Mouse (Mus musculus) embryonic stem cell, embryonic (primary cell): ENCODE results near the gene Sgsm3.

ENCODE experiments used
- CTCF ChIA-PET, 4 experiments: fragments of 300-600 bp in 2 of 4; fragments of 350-600 bp in 2 of 4; sonication (Branson Sonifier 250); formaldehyde crosslinking; loops; one replicate each; lab custom pipeline; 2022; ENCODE audit warnings: inconsistent platforms in 2 of 4; lab: Charles Lee
- POLR2A ChIA-PET, 4 experiments: fragments of 300-600 bp in 2 of 4; fragments of 350-600 bp in 2 of 4; sonication (Branson Sonifier 250); formaldehyde crosslinking; loops; one replicate each; lab custom pipeline; 2022; ENCODE audit warnings: antibody characterized with exemption in 4 of 4, inconsistent platforms in 1 of 4; lab: Charles Lee

The Sgsm3 gene

DNA sequence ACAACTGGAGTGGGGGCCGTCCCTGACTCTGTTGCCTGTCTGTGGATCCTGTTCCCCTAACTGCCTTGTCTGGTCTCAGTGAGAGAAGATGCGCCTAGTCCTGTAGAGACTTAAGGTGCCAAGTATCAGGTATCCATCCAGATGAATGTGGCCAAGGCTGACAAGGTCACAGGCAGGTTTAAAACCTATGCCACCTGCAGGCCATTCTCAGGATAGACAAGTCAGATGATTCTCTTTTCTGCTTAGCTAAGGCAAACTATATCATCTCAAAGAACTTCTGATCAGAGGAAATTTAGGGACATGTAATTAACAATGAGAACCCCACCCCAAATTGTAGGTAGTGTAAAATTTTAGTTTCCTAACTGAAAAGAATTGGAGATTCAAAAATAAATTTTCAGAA is 83.4 kb downstream of the Sgsm3 start:
- ChIA-PET CTCF (interaction anchor here in 3 of 4 experiments (0.6 to 3.6 kb wide), 9 partner anchors 9 to 793 kb away, joined by 3 to 23 read pairs (median 5); no protein-coding TSS in a partner anchor), POLR2A (interaction anchor here in 1 of 4 experiments (1.0 to 1.5 kb wide), 3 partner anchors 16 to 26 kb away, joined by 3 to 4 read pairs (median 3); no protein-coding TSS in a partner anchor)
